Mouse (Mus musculus): Measurements from ENCODE around the gene Ppp1r13l. TPM values are rescaled to one million over a fixed set of nuclear protein-coding genes. Genes with fewer than 3 reads are reported as not detected.

The Ppp1r13l gene
- polyA plus RNA-seq, 1 experiment from 2014 or later = 7.8 TPM

DNA sequence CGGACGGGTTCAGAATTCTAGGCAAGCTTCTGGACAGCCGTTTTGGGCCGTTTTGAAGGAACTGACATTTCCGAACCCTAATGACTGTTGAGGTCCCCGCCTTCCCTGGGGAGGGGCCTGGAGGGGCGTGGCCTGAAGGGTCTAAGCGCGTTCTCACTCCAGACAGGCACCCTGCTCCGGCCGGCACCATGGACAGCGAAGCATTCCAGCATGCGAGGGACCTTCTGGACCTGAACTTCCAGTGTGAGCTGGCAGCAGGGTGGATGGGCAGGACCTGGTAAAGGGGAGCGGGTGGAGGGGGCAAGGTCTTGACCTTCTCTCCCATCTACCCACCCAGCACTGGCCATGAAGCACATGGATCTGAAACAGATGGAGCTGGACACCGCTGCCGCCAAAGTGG is 8.8 kb downstream of the Ppp1r13l start:
- Histone ChIP-seq H3K9ac (ENCODE audit: low read depth, low read length) (no peak overlapping the region), H3K27ac (ENCODE audit: low read depth, low read length) (no peak overlapping the region), H3K36me3 (ENCODE audit: control insufficient read depth, insufficient read depth, low read length) (no peaks in the 10 kb centered on the region), H3K4me3 (ENCODE audit: low read length) (no peak overlapping the region), H3K27me3 (ENCODE audit: control insufficient read depth, insufficient read depth, low read length) (peaks cover 8% of the 10 kb centered on the region), H3K4me2 (replicated peaks; ENCODE audit: low read depth, low read length) (no peak overlapping the region), H3K4me1 (ENCODE audit: control insufficient read depth, insufficient read depth, low read length) (peaks cover 3% of the 10 kb centered on the region), H3K9me3 (ENCODE audit: control insufficient read depth, low read length) (no peaks in the 10 kb centered on the region)
- WGBS = 19% methylated on average over 16 of the region's 16 CpGs
- no peak for ATAC-seq (ENCODE audit: low FRiP score, low TSS enrichment)

DNA sequence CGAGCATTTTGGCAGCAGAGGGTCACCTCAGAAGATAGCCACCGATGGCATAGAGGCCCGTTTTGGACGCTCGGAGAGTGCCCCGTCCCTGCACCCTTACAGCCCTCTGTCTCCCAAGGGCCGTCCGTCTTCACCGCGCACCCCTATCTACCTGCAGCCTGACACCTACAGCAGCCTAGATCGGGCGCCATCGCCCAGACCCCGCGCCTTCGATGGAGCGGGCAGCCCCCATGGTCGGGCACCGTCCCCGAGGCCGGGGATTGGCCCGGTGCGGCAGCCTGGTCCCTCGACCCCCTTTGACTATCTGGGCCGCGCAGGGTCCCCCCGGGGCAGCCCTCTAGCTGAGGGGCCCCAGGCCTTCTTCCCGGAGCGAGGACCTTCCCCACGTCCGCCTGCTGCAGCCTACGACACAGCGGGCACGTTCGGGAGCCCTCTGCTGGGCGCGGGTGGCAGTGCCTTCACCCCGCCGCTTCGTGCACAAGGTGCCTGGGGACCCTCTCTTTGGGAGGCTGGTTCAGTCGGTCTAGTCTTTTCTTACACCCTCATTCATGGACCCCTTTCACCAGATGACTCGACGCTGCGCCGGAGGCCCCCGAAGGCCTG is 10.4 kb downstream of the Ppp1r13l start:
- peaks cover 8% of the 10 kb centered on the region for H3K27me3 ChIP-seq (ENCODE audit: control insufficient read depth, insufficient read depth, low read length)
- H3K36me3 ChIP-seq (ENCODE audit: control insufficient read depth, insufficient read depth, low read length) = no peaks in the 10 kb centered on the region
- no peaks in the 10 kb centered on the region for H3K9me3 ChIP-seq (ENCODE audit: control insufficient read depth, low read length)
- H3K4me1 ChIP-seq (ENCODE audit: control insufficient read depth, insufficient read depth, low read length) = peaks cover 3% of the 10 kb centered on the region
- H3K4me3 ChIP-seq (ENCODE audit: low read length) = peak overlapping the region; percentile 32
- H3K9ac ChIP-seq (ENCODE audit: low read depth, low read length) = peak overlapping the region; percentile 32; the same call in 1 of the 2 replicates
- peak overlapping the region; percentile 57 for H3K4me2 ChIP-seq (replicated peaks; ENCODE audit: low read depth, low read length)
- no peak overlapping the region for H3K27ac ChIP-seq (ENCODE audit: low read depth, low read length)
- WGBS = 11% methylated on average over 46 of the region's 46 CpGs
- ATAC-seq (ENCODE audit: low FRiP score, low TSS enrichment) = peak; percentile 78

DNA sequence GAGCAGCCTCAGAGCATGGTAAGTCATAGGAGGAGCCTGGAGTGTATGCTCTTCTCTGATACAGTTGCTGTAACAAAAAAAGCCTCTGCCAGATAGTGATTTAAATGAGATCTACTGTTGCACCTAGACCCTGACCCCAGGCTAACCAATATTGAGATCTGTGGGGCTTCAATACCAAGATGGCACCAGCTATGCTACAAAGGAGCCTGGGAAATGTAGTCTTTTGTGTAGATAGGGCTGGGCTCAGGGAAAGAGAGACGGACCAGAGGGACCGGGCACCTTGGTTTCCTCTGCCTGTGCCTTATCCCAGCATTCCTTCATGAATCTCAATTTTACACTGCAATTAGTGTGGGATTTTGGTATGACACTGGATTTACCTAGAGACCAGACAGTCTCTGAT is 13.8 kb downstream of the Ppp1r13l start:
- H3K27ac ChIP-seq (ENCODE audit: low read depth, low read length) = no peak overlapping the region
- no peak overlapping the region for H3K4me2 ChIP-seq (replicated peaks; ENCODE audit: low read depth, low read length)
- H3K9ac ChIP-seq (ENCODE audit: low read depth, low read length) = no peak overlapping the region
- H3K9me3 ChIP-seq (ENCODE audit: control insufficient read depth, low read length) = no peaks in the 10 kb centered on the region
- ATAC-seq (ENCODE audit: low FRiP score, low TSS enrichment) = no peak
- peaks cover 8% of the 10 kb centered on the region for H3K27me3 ChIP-seq (ENCODE audit: control insufficient read depth, insufficient read depth, low read length)
- peaks cover 3% of the 10 kb centered on the region for H3K4me1 ChIP-seq (ENCODE audit: control insufficient read depth, insufficient read depth, low read length)
- H3K4me3 ChIP-seq (ENCODE audit: low read length) = no peak overlapping the region
- WGBS = 93% methylated on average over 2 of the region's 2 CpGs
- H3K36me3 ChIP-seq (ENCODE audit: control insufficient read depth, insufficient read depth, low read length) = no peaks in the 10 kb centered on the region

DNA sequence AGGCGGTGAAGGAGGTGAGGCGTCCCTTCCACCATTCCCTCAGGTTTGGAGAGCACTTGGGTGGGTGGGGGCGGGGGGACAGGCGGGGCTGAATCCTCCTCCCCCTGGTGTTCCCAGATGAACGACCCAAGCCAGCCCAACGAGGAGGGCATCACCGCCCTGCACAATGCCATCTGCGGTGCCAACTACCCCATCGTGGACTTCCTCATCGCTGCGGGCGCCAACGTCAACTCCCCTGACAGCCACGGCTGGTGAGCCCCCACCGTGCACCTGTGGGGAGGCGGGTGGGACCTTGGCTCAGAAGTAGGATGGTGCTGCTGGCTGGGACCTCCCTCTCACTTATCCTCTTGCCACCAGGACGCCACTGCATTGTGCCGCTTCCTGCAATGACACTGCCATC is 15.8 kb downstream of the Ppp1r13l start:
- WGBS = 78% methylated on average over 18 of the region's 18 CpGs
- ATAC-seq (ENCODE audit: low FRiP score, low TSS enrichment) = no peak
- Histone ChIP-seq H3K27ac (ENCODE audit: low read depth, low read length) (no peak overlapping the region), H3K4me2 (replicated peaks; ENCODE audit: low read depth, low read length) (no peak overlapping the region), H3K27me3 (ENCODE audit: control insufficient read depth, insufficient read depth, low read length) (no peaks in the 10 kb centered on the region), H3K4me3 (ENCODE audit: low read length) (no peak overlapping the region), H3K36me3 (ENCODE audit: control insufficient read depth, insufficient read depth, low read length) (no peaks in the 10 kb centered on the region), H3K9me3 (ENCODE audit: control insufficient read depth, low read length) (no peaks in the 10 kb centered on the region), H3K9ac (ENCODE audit: low read depth, low read length) (no peak overlapping the region), H3K4me1 (ENCODE audit: control insufficient read depth, insufficient read depth, low read length) (no peaks in the 10 kb centered on the region)

DNA sequence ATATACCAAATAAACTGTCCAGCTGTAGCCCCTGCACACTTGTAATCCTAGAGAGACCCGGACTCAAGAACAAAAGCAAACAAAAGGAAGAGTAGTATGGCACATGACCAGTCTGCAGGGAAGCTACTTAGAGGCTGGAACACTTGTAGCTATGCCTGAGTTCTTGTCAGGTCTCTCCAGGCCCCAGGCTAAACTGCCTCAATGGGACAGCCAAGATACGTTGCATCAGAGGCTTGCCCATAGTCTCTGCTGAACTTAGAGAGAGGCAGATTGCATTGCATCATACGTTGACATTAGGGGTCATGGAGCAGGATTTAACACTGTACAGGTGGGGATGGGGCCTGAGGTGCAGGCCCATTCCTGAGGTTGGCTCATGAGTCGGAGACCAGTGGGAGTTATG is 16.5 kb downstream of the Ppp1r13l start:
- Histone ChIP-seq H3K4me2 (replicated peaks; ENCODE audit: low read depth, low read length) (no peak overlapping the region), H3K9ac (ENCODE audit: low read depth, low read length) (no peak overlapping the region), H3K4me3 (ENCODE audit: low read length) (no peak overlapping the region), H3K36me3 (ENCODE audit: control insufficient read depth, insufficient read depth, low read length) (no peaks in the 10 kb centered on the region), H3K27me3 (ENCODE audit: control insufficient read depth, insufficient read depth, low read length) (no peaks in the 10 kb centered on the region), H3K27ac (ENCODE audit: low read depth, low read length) (no peak overlapping the region), H3K9me3 (ENCODE audit: control insufficient read depth, low read length) (no peaks in the 10 kb centered on the region), H3K4me1 (ENCODE audit: control insufficient read depth, insufficient read depth, low read length) (no peaks in the 10 kb centered on the region)
- 85% methylated on average over 4 of the region's 4 CpGs for WGBS
- ATAC-seq (ENCODE audit: low FRiP score, low TSS enrichment) = no peak

DNA sequence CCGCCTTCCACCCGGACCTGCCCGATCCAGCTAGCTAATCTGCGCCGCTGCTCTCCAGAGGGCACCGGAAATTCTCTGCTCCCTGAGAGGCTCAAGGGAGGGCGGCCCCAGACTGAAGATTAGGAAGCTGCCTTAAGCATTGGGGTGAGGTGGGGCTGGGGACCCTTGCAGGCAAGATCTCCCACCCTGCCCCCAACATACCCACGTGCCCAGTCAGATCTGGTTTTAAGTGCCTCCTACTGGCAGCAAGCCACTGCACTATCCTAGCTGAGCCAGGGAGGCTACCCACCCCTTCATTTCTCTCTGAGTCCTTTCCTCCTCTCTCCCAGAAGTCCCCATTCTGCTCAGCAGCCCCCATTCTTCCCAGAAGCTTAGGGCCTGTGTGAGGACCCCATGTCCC is 18.5 kb downstream of the Ppp1r13l start:
- Histone ChIP-seq H3K9ac (ENCODE audit: low read depth, low read length) (no peak overlapping the region), H3K4me1 (ENCODE audit: control insufficient read depth, insufficient read depth, low read length) (peaks cover 3% of the 10 kb centered on the region; the same call in 1 of the 2 replicates), H3K4me2 (replicated peaks; ENCODE audit: low read depth, low read length) (no peak overlapping the region), H3K36me3 (ENCODE audit: control insufficient read depth, insufficient read depth, low read length) (no peaks in the 10 kb centered on the region), H3K27ac (ENCODE audit: low read depth, low read length) (no peak overlapping the region), H3K27me3 (ENCODE audit: control insufficient read depth, insufficient read depth, low read length) (no peaks in the 10 kb centered on the region), H3K9me3 (ENCODE audit: control insufficient read depth, low read length) (no peaks in the 10 kb centered on the region), H3K4me3 (ENCODE audit: low read length) (no peak overlapping the region)
- 79% methylated on average over 8 of the region's 8 CpGs for WGBS
- no peak for ATAC-seq (ENCODE audit: low FRiP score, low TSS enrichment)

DNA sequence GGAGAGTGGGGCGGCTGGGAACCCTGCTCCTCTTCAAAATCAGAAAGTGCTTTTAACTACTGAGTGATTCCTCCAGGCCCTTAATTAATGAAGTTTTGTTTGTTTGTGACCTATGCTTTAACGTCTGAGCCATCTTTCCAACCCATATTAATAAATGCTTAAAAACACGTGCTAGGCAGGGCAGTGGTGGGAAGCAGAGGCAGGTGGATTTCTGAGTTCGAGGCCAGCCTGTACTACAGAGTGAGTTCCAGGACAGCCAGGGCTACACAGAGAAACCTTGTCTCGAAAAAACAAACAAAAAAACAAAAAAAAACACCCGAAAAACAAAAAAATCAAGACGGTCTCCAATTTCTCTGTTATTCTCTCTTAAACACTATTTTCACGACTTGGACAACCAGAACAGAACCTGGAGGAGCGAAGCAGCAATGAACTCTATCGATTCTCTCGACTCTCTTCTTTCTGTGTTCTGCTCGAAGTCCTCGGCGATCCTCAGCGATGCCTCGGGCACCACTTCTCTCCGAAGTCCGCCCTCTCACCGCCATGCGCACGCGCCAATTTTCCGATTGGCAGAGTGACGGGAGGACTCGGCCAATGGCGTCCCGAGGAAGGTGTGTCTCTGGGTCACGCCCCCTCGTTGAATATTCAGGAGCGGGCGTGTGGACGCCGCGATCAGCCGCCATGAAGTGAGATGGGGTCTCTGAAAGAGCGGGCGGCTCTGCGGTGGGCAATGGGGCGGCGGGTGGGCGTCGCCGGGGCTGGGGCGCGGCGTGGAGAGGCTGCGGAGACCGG is 22.0 kb downstream of the Ppp1r13l start, which contains the start of gene Ercc2:
TSS of gene Ercc2 (plus strand) at position 634 of the 789 bp plus-strand sequence.
- peak within 1 kb of the TSS; percentile 80 for H3K9ac ChIP-seq (ENCODE audit: low read depth, low read length)
- H3K36me3 ChIP-seq (ENCODE audit: control insufficient read depth, insufficient read depth, low read length) = peaks cover 25% of the 10 kb centered on the region
- WGBS = 6% methylated on average over 44 of the region's 48 CpGs
- no peak within 1 kb of the TSS for H3K27ac ChIP-seq (ENCODE audit: low read depth, low read length)
- peak within 1 kb of the TSS; percentile 80 for H3K4me2 ChIP-seq (replicated peaks; ENCODE audit: low read depth, low read length)
- ATAC-seq (ENCODE audit: low FRiP score, low TSS enrichment) = peak; percentile 97
- H3K4me1 ChIP-seq (ENCODE audit: control insufficient read depth, insufficient read depth, low read length) = peaks cover 8% of the 10 kb centered on the region; the same call in 1 of the 2 replicates
- no peaks in the 10 kb centered on the region for H3K9me3 ChIP-seq (ENCODE audit: control insufficient read depth, low read length)
- H3K4me3 ChIP-seq (ENCODE audit: low read length) = peak within 1 kb of the TSS; percentile 88
- no peaks in the 10 kb centered on the region for H3K27me3 ChIP-seq (ENCODE audit: control insufficient read depth, insufficient read depth, low read length)

DNA sequence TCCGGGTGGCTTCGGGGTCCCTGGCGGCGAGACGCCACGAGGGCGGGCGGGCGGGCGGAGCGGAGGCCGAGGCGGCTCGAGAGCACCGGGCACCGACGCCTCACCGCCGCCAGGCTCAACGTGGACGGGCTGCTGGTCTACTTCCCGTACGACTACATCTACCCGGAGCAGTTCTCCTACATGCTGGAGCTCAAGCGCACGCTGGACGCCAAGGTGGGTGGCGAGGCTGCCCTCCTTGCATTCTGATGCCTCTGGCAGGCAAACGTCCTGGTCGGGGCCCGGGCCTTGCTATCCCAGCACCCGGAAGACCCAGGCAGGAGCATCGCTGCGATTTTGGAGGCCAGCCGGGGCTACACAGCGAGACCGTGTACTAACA is 22.6 kb downstream of the Ppp1r13l start:
- Histone ChIP-seq H3K36me3 (ENCODE audit: control insufficient read depth, insufficient read depth, low read length) (peaks cover 31% of the 10 kb centered on the region), H3K9ac (ENCODE audit: low read depth, low read length) (peak overlapping the region; percentile 80), H3K4me3 (ENCODE audit: low read length) (peak overlapping the region; percentile 88), H3K9me3 (ENCODE audit: control insufficient read depth, low read length) (no peaks in the 10 kb centered on the region), H3K27me3 (ENCODE audit: control insufficient read depth, insufficient read depth, low read length) (no peaks in the 10 kb centered on the region), H3K4me1 (ENCODE audit: control insufficient read depth, insufficient read depth, low read length) (peaks cover 8% of the 10 kb centered on the region; the same call in 1 of the 2 replicates), H3K27ac (ENCODE audit: low read depth, low read length) (no peak overlapping the region), H3K4me2 (replicated peaks; ENCODE audit: low read depth, low read length) (peak overlapping the region; percentile 80)
- peak; percentile 77 for ATAC-seq (ENCODE audit: low FRiP score, low TSS enrichment)
- WGBS = 0% methylated on average over 17 of the region's 37 CpGs

DNA sequence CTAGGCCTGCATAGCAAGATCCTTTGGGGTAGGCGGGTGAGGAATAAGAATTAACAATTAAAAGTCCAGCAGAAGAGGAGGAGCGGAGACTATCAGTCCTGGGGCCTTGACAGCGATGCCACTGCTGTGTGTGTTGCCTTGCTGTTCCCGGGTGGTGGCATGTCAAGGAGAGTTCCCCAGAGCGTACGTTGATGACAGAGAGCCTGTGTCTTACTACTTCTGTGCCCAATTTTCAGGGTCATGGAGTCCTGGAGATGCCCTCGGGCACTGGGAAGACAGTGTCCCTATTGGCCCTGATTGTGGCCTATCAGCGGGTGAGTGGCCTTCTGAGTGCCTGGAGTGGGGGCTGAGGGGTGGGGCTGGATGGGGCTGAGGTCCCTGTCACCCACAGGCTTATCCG is 24.2 kb downstream of the Ppp1r13l start:
- 92% methylated on average over 9 of the region's 9 CpGs for WGBS
- H3K4me2 ChIP-seq (replicated peaks; ENCODE audit: low read depth, low read length) = no peak overlapping the region
- no peak for ATAC-seq (ENCODE audit: low FRiP score, low TSS enrichment)
- H3K9ac ChIP-seq (ENCODE audit: low read depth, low read length) = no peak overlapping the region
- H3K36me3 ChIP-seq (ENCODE audit: control insufficient read depth, insufficient read depth, low read length) = peaks cover 46% of the 10 kb centered on the region
- no peak overlapping the region for H3K4me3 ChIP-seq (ENCODE audit: low read length)
- peaks cover 8% of the 10 kb centered on the region; the same call in 1 of the 2 replicates for H3K4me1 ChIP-seq (ENCODE audit: control insufficient read depth, insufficient read depth, low read length)
- H3K27ac ChIP-seq (ENCODE audit: low read depth, low read length) = no peak overlapping the region
- no peaks in the 10 kb centered on the region for H3K9me3 ChIP-seq (ENCODE audit: control insufficient read depth, low read length)
- H3K27me3 ChIP-seq (ENCODE audit: control insufficient read depth, insufficient read depth, low read length) = no peaks in the 10 kb centered on the region

Measured in kidney, embryonic 14.5 days (tissue).